Mouse (Mus musculus): ENCODE data around the gene Tmtc2.

GRCm38 (mm10) chr10:105312986-105313385 lies 261.3 kb downstream of the Tmtc2 start:
- TF ChIP-seq CTCF (IDR thresholded peaks at IDR 0.05; ENCODE audit: control insufficient read depth, insufficient read depth, insufficient replicate concordance, low read depth, low read length) (no peak), POLR2A (IDR thresholded peaks at IDR 0.05; ENCODE audit: control insufficient read depth, low read depth, low read length) (no peak)
